Mouse (Mus musculus) liver, embryonic 11.5 days (tissue): Measurements from ENCODE around the gene Ptprm. TPM values are rescaled to one million over a fixed set of nuclear protein-coding genes. Genes with fewer than 3 reads are reported as not detected.

Experiments used
- ATAC-seq: fragments of 200-750 bp; cut with Nextera tagmentation; replicated peaks from 2 replicates; pipeline ENCODE4 v1.8.0; 2017; ENCODE audit warnings: moderate number of reproducible peaks, mild to moderate bottlenecking, moderate TSS enrichment, moderate library complexity; ENCODE audit not compliant: low FRiP score
- DNase-seq: peaks from one replicate; pipeline ENCODE4 v3.0.0-alpha.2; 2017; ENCODE audit warnings: low spot score
- H3K27ac ChIP-seq: fragments of 300-500 bp; sonication (generic); 2 replicates; pipeline ENCODE4 v1.5.1; 2014; ENCODE audit warnings: mild to moderate bottlenecking, low read depth, low read length, control low read depth
- H3K27me3 ChIP-seq: fragments of 300-500 bp; sonication (generic); replicated peaks from 2 replicates; pipeline ENCODE4 v1.6.1; 2014; ENCODE audit warnings: low read length, mixed read lengths; ENCODE audit not compliant: control insufficient read depth, insufficient read depth
- H3K36me3 ChIP-seq: fragments of 300-500 bp; sonication (generic); 2 replicates; pipeline ENCODE4 v1.6.1; 2014; ENCODE audit warnings: mild to moderate bottlenecking, low read length, moderate library complexity, mixed read lengths; ENCODE audit not compliant: control insufficient read depth, insufficient read depth
- H3K4me1 ChIP-seq: fragments of 300-500 bp; sonication (generic); replicated peaks from 2 replicates; pipeline ENCODE4 v1.6.1; 2014; ENCODE audit warnings: low read length, mixed read lengths; ENCODE audit not compliant: control insufficient read depth, insufficient read depth
- H3K4me2 ChIP-seq: fragments of 300-500 bp; sonication (generic); 2 replicates; pipeline ENCODE4 v1.6.1; 2014; ENCODE audit warnings: mild to moderate bottlenecking, control low read depth, moderate library complexity
- H3K4me3 ChIP-seq: fragments of 300-500 bp; sonication (generic); 2 replicates; pipeline ENCODE4 v1.5.1; 2014; ENCODE audit warnings: low read depth, low read length, control low read depth
- H3K9ac ChIP-seq: fragments of 300-500 bp; sonication (generic); 2 replicates; pipeline ENCODE4 v1.6.1; 2014; ENCODE audit warnings: low read depth, low read length, control low read depth
- H3K9me3 ChIP-seq: fragments of 300-500 bp; sonication (generic); 2 replicates; pipeline ENCODE4 v1.6.1; 2016; ENCODE audit warnings: low read length, inconsistent platforms, mixed read lengths; ENCODE audit not compliant: control insufficient read depth
- WGBS: fragments of 180-500 bp; shearing (Covaris S2); extraction: QIAGEN DNeasy Blood & Tissue Kit; methylation state at CpG from one replicate; pipeline ENCODE4 v1.1.7; 2014; 5-methylcytosine and 5-hydroxymethylcytosine counted together
- polyA plus RNA-seq: library from polyadenylated mRNA; unstranded; fragments of >200 nt; fragmentation: Nextera tagmentation; extraction: Ambion mirVana; gene quantifications from 2 replicates; pipeline ENCODE4 v1.2.1, GENCODE M21; 2014

The Ptprm gene
- polyA plus RNA-seq, 1 experiment from 2014 or later, result 5.7 TPM

DNA sequence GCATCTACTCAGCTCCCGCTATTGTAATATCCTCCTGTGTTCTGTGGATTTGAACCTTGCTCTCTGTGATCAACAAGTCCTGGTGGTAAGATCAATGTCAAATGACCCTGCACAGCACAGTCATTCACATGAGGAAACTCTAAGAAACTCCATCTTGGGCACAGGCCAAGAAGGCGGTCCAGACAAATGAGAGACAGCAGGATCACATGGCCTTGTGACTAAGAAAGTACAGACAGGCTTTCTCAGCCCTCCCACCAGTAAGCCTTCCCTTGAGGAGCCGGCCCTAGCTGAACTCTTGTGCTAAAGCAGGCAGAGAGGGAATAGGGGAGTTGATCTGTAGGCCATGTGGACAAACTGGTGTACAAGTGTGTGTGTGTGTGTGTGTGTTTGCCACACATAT is 49.4 kb downstream of the Ptprm start:
- Histone ChIP-seq H3K27me3 (no peaks in the 10 kb centered on the region), H3K4me1 (no peaks in the 10 kb centered on the region), H3K9me3 (no peaks in the 10 kb centered on the region), H3K9ac (no peak overlapping the region), H3K4me2 (no peak overlapping the region), H3K36me3 (no peaks in the 10 kb centered on the region), H3K4me3 (no peak overlapping the region), H3K27ac (no peak overlapping the region)
- ATAC-seq (no peak), DNase-seq (no peak)
- WGBS, result 74% methylated on average over 3 of the region's 3 CpGs

DNA sequence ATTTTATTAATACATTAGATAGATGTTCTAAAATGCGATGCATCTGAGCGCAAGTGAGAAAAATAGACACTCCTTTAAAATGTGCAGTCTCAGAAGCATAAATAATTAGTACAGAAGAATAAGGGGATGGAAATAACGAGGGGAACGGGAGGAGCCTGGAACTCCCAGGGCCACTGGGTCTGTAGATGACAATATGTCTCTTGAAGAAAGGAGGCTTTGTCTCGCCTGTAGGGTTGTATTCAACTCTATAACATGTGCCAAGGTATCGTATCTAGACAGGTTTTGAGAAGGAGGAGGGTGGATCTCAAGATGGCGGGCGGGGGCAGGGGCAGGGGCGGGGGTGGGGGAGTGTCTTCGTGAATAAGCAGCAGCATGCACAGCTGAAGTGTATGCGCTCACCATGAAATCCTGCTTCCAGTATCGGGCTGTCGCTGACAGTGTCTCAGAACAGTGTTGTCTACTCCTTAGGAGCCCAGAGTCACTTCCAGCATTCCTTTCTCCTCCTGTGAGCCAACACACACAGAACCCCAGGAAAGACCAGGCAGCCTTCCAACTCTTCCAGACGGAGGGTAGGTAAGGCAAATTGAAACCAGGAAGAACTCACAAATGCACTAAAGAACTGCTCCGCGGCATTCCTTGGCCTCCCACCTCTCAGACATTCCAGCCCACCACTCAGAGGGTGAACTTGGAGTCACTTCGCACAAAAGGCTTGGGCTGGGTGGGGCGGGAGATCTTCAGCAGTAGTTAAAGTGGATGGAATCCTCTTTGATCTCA is 50.7 kb downstream of the Ptprm start:
- 81% methylated on average over 18 of the region's 18 CpGs for WGBS
- DNase-seq (no peak), ATAC-seq (no peak)
- no peak overlapping the region for H3K27ac ChIP-seq
- H3K36me3 ChIP-seq, result no peaks in the 10 kb centered on the region
- no peak overlapping the region for H3K4me3 ChIP-seq
- no peaks in the 10 kb centered on the region for H3K27me3 ChIP-seq
- no peak overlapping the region for H3K4me2 ChIP-seq
- H3K9me3 ChIP-seq, result no peaks in the 10 kb centered on the region
- no peak overlapping the region for H3K9ac ChIP-seq
- H3K4me1 ChIP-seq, result no peaks in the 10 kb centered on the region

GRCm38 (mm10) chr17:67302569-67302968 is 51.7 kb downstream of the Ptprm start:
- Histone ChIP-seq H3K27me3 (no peaks in the 10 kb centered on the region), H3K27ac (no peak overlapping the region), H3K4me3 (no peak overlapping the region), H3K9ac (no peak overlapping the region), H3K9me3 (no peaks in the 10 kb centered on the region), H3K4me1 (no peaks in the 10 kb centered on the region), H3K4me2 (no peak overlapping the region), H3K36me3 (no peaks in the 10 kb centered on the region)
- DNase-seq, result no peak
- no peak for ATAC-seq
- 72% methylated on average over 4 of the region's 4 CpGs for WGBS

DNA sequence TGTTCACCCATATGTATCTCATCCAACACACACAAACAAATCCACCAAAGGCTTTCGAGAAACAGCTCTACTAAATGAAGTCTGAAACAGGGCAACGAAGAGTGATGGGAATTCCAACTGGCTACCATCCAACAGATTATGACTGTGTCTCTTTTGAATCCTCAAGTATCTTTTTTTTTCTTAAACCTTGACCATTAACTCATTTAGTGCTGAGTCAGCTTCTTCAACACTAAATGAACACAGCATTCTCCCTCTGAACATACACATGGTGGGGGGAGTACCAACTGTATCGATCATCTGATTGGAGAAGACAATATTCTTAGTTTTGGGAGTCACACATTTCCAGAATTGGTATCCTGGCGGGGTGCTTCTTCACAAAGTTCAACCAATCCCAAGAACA is 52.2 kb downstream of the Ptprm start:
- Histone ChIP-seq H3K27me3 (no peaks in the 10 kb centered on the region), H3K27ac (no peak overlapping the region), H3K4me1 (no peaks in the 10 kb centered on the region), H3K9me3 (no peaks in the 10 kb centered on the region), H3K36me3 (no peaks in the 10 kb centered on the region), H3K4me3 (no peak overlapping the region), H3K9ac (no peak overlapping the region), H3K4me2 (no peak overlapping the region)
- 85% methylated on average over 4 of the region's 4 CpGs for WGBS
- DNase-seq (no peak), ATAC-seq (no peak)

DNA sequence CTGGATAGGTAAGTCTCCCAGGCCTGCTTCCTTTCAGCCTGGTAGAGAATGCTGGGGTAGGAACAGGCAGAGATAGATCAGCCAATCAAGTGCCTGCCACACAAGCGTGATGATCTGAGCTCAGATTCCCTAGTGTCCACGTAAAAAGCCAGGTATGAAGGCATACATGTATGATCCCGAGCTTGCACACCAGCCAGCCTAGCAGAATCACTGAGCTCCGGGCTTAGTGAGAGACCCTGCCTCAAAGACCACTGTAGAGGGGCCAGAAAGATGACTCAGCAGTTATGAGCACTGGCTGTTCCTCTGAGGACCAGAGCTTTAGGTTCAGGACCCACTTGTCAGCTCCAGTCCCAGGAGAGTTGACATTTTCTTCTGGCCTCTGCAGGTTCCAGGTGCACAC is 52.9 kb downstream of the Ptprm start:
- H3K27ac ChIP-seq, result no peak overlapping the region
- DNase-seq, result no peak
- H3K4me2 ChIP-seq, result no peak overlapping the region
- no peak overlapping the region for H3K4me3 ChIP-seq
- H3K27me3 ChIP-seq, result no peaks in the 10 kb centered on the region
- no peak for ATAC-seq
- no peaks in the 10 kb centered on the region for H3K36me3 ChIP-seq
- 89% methylated on average over 4 of the region's 4 CpGs for WGBS
- no peak overlapping the region for H3K9ac ChIP-seq
- no peaks in the 10 kb centered on the region for H3K9me3 ChIP-seq
- H3K4me1 ChIP-seq, result no peaks in the 10 kb centered on the region

DNA sequence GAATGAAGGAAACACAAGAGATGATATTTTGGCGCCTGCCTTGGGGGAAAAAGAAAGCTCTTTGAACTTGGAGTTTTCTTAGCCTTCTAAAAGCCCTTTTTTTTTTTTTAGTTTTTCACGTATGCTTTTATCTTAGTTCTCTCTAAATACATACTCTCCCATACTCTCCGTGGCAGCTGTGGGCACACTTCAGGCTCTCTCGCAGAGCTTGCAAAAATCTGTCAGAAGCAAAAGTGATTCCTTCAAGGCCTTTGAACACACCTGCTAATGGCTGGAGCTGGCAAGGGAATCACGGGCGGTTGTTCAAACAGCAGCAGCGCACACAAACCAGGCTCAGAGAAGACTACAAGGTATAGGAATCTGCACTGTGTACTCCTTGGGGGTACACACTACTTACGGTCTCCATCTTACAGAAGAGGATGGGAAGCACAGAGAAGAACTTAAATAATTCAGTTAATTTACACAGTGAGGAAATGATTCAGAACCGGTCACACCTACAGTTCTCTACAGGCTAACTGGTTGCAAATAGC is 55.9 kb downstream of the Ptprm start:
- H3K9ac ChIP-seq, result no peak overlapping the region
- no peaks in the 10 kb centered on the region for H3K27me3 ChIP-seq
- H3K9me3 ChIP-seq, result no peaks in the 10 kb centered on the region
- no peaks in the 10 kb centered on the region for H3K36me3 ChIP-seq
- no peak overlapping the region for H3K4me2 ChIP-seq
- DNase-seq (no peak), ATAC-seq (no peak)
- H3K4me1 ChIP-seq, result no peaks in the 10 kb centered on the region
- 71% methylated on average over 9 of the region's 9 CpGs for WGBS
- H3K4me3 ChIP-seq, result no peak overlapping the region
- H3K27ac ChIP-seq, result no peak overlapping the region

DNA sequence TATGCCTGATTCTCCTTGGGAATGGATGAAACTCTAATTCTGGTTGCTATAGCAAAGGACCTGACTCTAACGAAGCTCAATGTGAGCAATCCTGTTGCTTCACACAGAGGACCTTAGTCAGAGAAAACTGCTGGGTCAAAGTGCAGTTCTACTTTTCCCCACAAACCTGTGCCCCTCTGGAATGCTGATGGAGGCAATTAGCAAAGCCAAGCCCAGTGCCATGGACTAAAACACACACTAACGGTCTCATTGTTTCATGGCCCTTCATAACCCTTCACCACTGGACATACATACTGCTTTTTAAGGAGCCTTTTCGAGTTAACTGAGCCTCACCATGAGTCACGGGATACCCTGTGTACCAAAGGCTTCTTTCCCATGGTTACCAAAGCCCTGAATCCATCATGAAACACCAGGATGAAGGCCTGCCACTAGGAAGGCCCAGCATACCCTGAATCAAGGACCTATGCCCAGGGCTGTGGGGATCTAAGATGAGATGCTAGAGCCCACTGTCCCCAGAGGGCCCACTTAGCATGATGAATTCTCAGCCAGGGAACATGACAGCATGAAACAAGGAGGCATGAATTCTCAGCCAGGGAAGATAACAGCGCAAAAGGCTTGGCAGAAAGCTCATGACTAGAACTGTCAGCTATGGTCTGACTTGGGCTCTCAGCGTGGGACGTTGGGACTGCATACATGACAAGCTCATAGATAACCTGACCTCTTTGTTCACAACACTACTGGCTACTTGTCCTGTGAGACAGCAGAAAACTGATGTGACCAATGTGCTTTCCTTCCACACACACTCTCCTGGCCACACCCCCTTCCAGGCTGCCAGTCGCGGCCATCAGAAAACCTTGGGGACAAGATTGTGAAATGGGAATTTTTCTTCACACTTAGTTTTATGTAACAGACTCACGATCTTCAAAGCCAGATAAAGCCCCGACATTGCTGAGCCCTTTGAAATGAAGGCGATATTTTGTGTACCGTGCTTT is 57.4 kb downstream of the Ptprm start:
- no peaks in the 10 kb centered on the region for H3K27me3 ChIP-seq
- no peak overlapping the region for H3K4me2 ChIP-seq
- H3K27ac ChIP-seq, result no peak overlapping the region
- H3K9ac ChIP-seq, result no peak overlapping the region
- H3K4me1 ChIP-seq, result no peaks in the 10 kb centered on the region
- no peak for ATAC-seq
- no peak for DNase-seq
- H3K36me3 ChIP-seq, result no peaks in the 10 kb centered on the region
- WGBS, result 87% methylated on average over 13 of the region's 13 CpGs
- no peaks in the 10 kb centered on the region for H3K9me3 ChIP-seq
- no peak overlapping the region for H3K4me3 ChIP-seq

DNA sequence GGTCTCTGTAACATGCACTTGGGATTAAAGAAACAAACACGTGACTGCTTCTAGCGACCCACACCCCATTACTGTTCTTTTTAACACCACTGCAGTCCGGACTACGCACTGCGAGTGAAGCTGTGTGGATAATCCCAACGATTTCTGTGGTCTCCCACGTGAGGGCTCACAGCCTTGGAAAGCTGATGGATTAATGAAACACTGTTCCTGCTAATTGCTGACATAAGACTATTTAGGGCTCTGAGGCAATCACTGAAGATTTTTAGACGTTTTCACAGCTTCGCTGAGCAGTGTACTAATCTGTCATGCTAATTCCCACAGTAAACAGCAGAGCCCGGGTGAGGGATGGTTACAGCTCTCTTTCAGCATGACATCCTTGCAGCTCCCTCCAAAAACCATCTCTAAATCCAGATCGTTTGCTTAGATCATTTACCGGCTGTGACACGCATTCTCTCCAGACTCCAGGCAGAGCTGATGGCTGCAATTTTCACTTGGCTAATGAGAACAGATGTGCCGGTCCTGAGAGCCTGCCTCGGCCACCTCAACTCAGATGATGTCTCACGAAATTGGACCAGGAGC is 63.5 kb downstream of the Ptprm start:
- Histone ChIP-seq H3K27ac (no peak overlapping the region), H3K36me3 (no peaks in the 10 kb centered on the region), H3K4me3 (no peak overlapping the region), H3K9ac (no peak overlapping the region), H3K4me1 (no peaks in the 10 kb centered on the region), H3K27me3 (no peaks in the 10 kb centered on the region), H3K4me2 (no peak overlapping the region), H3K9me3 (no peaks in the 10 kb centered on the region)
- ATAC-seq (no peak), DNase-seq (no peak)
- 48% methylated on average over 16 of the region's 16 CpGs for WGBS
